11 mouse cellular contexts compared by ENCODE assay signal in genomic region chr10:80377716-80378115, GRCm38 (mm10). TPM values are rescaled to one million over a fixed set of nuclear protein-coding genes. Genes with fewer than 3 reads are reported as not detected.
DNase-seq lines count a peak whose midpoint lies in the region; ATAC-seq and TF ChIP-seq lines count a peak whose summit lies in the region.
"Had no signal": no experiment of that assay in that cellular context is flagged by ENCODE, and none has a peak within 500 bp of the region (broad histone marks: within the 10 kb centered on the region; RNA-seq: fewer than 3 reads in every experiment).

No protein-coding gene starts in this region.

- no peaks in the 10 kb centered on the region for H3K4me1 ChIP-seq in liver, adult 2 months (ENCODE audit: control insufficient read depth, insufficient read depth, low read length)
- H3K4me1 ChIP-seq in liver, embryonic 11.5 days (replicated peaks; ENCODE audit: control insufficient read depth, insufficient read depth, low read length): no peaks in the 10 kb centered on the region; the same call in 1 of the 2 replicates
- peaks cover 24% of the 10 kb centered on the region for H3K4me1 ChIP-seq in E14TG2a.4 (replicated peaks; ENCODE audit: low read depth, low read length)
- H3K4me1 ChIP-seq: stomach, embryonic 15.5 days had no signal

- H3K9ac ChIP-seq in liver, adult 2 months (ENCODE audit: low read depth, low read length): no peak overlapping the region
- H3K9ac ChIP-seq in liver, embryonic 11.5 days (ENCODE audit: low read depth, low read length): no peak overlapping the region
- H3K9ac ChIP-seq: stomach, embryonic 15.5 days had no signal

- DNase-seq in cerebellum, postnatal 14 days: peak; percentile 47 to 84
- DNase-seq in liver, adult 2 months (ENCODE audit: extremely low read depth, low read depth, low spot score): no peak
- DNase-seq in liver, embryonic 11.5 days (ENCODE audit: low spot score): no peak
- DNase-seq in lung, postnatal 10 days: peak; percentile 48
- DNase-seq in urinary bladder, adult 18-20 months (ENCODE audit: low spot score in 2 of 2): no peak
- DNase-seq in ovary, postnatal 36 days (ENCODE audit: low spot score): no peak
- DNase-seq: cerebellum, adult 18-20 months; heart, postnatal 10 days had no signal

- TF ChIP-seq POLR2A in liver, adult 2 months (IDR thresholded peaks at IDR 0.05; ENCODE audit: extremely low read depth, insufficient read depth, low read length): no peak

- H3K27ac ChIP-seq in liver, adult 2 months (replicated peaks; ENCODE audit: insufficient read depth, low read depth, low read length): no peak overlapping the region
- no peak overlapping the region for H3K27ac ChIP-seq in liver, embryonic 11.5 days (ENCODE audit: low read depth, low read length)
- H3K27ac ChIP-seq: stomach, embryonic 15.5 days had no signal

- H3K4me2 ChIP-seq in liver, embryonic 11.5 days: no peak overlapping the region
- H3K4me2 ChIP-seq: stomach, embryonic 15.5 days had no signal

- no peaks in the 10 kb centered on the region for H3K27me3 ChIP-seq in liver, adult 2 months (ENCODE audit: control insufficient read depth, insufficient read depth, low read length)
- H3K27me3 ChIP-seq in liver, embryonic 11.5 days (replicated peaks; ENCODE audit: control insufficient read depth, insufficient read depth, low read length): no peaks in the 10 kb centered on the region; the same call in 1 of the 2 replicates
- peaks cover 17% of the 10 kb centered on the region for H3K27me3 ChIP-seq in E14TG2a.4 (ENCODE audit: insufficient read depth, low read length)
- H3K27me3 ChIP-seq: stomach, embryonic 15.5 days had no signal

- H3K36me3 ChIP-seq in liver, adult 2 months (ENCODE audit: control insufficient read depth, insufficient read depth, low read length): no peaks in the 10 kb centered on the region
- peaks cover 19% of the 10 kb centered on the region for H3K36me3 ChIP-seq in liver, embryonic 11.5 days (ENCODE audit: control insufficient read depth, insufficient read depth, low read length)
- peaks cover 30% of the 10 kb centered on the region for H3K36me3 ChIP-seq in E14TG2a.4 (ENCODE audit: insufficient read depth, low read length)

- no peaks in the 10 kb centered on the region for H3K9me3 ChIP-seq in liver, embryonic 11.5 days (ENCODE audit: control insufficient read depth, low read length)
- H3K9me3 ChIP-seq in E14TG2a.4 (ENCODE audit: low read length): no peaks in the 10 kb centered on the region
- H3K9me3 ChIP-seq: stomach, embryonic 15.5 days had no signal

- no peak for ATAC-seq in cerebellum, adult (ENCODE audit: insufficient number of reproducible peaks, low FRiP score, low TSS enrichment)
- no peak for ATAC-seq in liver, embryonic 11.5 days (replicated peaks; ENCODE audit: low FRiP score)

- TF ChIP-seq CTCF in liver, adult 2 months (IDR thresholded peaks at IDR 0.05; ENCODE audit: low read depth, low read length): peak; percentile 78
- peak; percentile 97 for TF ChIP-seq CTCF in E14TG2a.4 (conservative IDR thresholded peaks at IDR 0.05; ENCODE audit: low read length)

- H3K4me3 ChIP-seq in liver, adult 2 months (ENCODE audit: insufficient read depth, low read depth, low read length): no peak overlapping the region
- no peak overlapping the region for H3K4me3 ChIP-seq in liver, embryonic 11.5 days (ENCODE audit: low read depth, low read length)
- no peak overlapping the region for H3K4me3 ChIP-seq in E14TG2a.4 (replicated peaks; ENCODE audit: low read length)
- H3K4me3 ChIP-seq: stomach, embryonic 15.5 days had no signal

- WGBS in liver, adult 2 months: 55% methylated on average over 10 of the region's 10 CpGs
- 50% methylated on average over 10 of the region's 10 CpGs for WGBS in liver, embryonic 11.5 days

- no peaks in the 10 kb centered on the region for H3K79me2 ChIP-seq in liver, adult 2 months (ENCODE audit: control insufficient read depth, insufficient read depth, low read length)

RNA-seq across cellular contexts. Expression of gene Mex3d, which starts 9.7 kb away (rescaled TPM):
- total RNA-seq in liver, adult 2 months (2014; rRNA removed): 1.0 and 2.6 TPM in 2 replicates
- polyA plus RNA-seq in liver, adult 2 months (2012; rRNA removed): 2.1 and 2.4 TPM in 2 replicates
- polyA plus RNA-seq in liver, embryonic 11.5 days (2014; fragmentation: Nextera tagmentation; extraction: Ambion mirVana): 2.5 and 3.7 TPM in 2 replicates

RNA-seq across cellular contexts. Expression of gene Plk5, which starts 21.5 kb away (rescaled TPM):
- total RNA-seq in liver, adult 2 months (2014; rRNA removed): 0.60 and 1.4 TPM in 2 replicates
- polyA plus RNA-seq in liver, adult 2 months (2012; rRNA removed): 3.5 and 6.6 TPM in 2 replicates
- 0.25 TPM in 2 replicates for polyA plus RNA-seq in liver, embryonic 11.5 days (2014; fragmentation: Nextera tagmentation; extraction: Ambion mirVana)

RNA-seq across cellular contexts. Expression of gene Mbd3, which starts 21.6 kb away (rescaled TPM):
- total RNA-seq in liver, adult 2 months (2014; rRNA removed): 21.1 and 32.8 TPM in 2 replicates
- polyA plus RNA-seq in liver, adult 2 months (2012; rRNA removed): 73.5 and 76.7 TPM in 2 replicates
- 174 and 175 TPM in 2 replicates for polyA plus RNA-seq in liver, embryonic 11.5 days (2014; fragmentation: Nextera tagmentation; extraction: Ambion mirVana)

RNA-seq across cellular contexts. Expression of gene Uqcr11, which starts 28.9 kb away (rescaled TPM):
- 1,362 and 1,401 TPM in 2 replicates for total RNA-seq in liver, adult 2 months (2014; rRNA removed)
- polyA plus RNA-seq in liver, adult 2 months (2012; rRNA removed): 2,210 and 2,521 TPM in 2 replicates
- polyA plus RNA-seq in liver, embryonic 11.5 days (2014; fragmentation: Nextera tagmentation; extraction: Ambion mirVana): 835 and 866 TPM in 2 replicates

RNA-seq across cellular contexts. Expression of gene Adamtsl5, which starts 29.5 kb away (rescaled TPM):
- 0.28 and 0.40 TPM in 2 replicates for total RNA-seq in liver, adult 2 months (2014; rRNA removed)
- 1.4 and 1.6 TPM in 2 replicates for polyA plus RNA-seq in liver, adult 2 months (2012; rRNA removed)
- 1.6 and 2.6 TPM in 2 replicates for polyA plus RNA-seq in liver, embryonic 11.5 days (2014; fragmentation: Nextera tagmentation; extraction: Ambion mirVana)

Comparison
In these comparisons a context has a peak if more than half of its experiments do, and no peak if none do; other contexts are left out.
1. DNase-seq: peak in cerebellum, postnatal 14 days (2 of 2) and lung, postnatal 10 days (single experiment); none in liver, adult 2 months (single experiment), liver, embryonic 11.5 days (single experiment), urinary bladder, adult 18-20 months (0 of 2) and ovary, postnatal 36 days (single experiment).